Mouse (Mus musculus): ENCODE data around the gene Elmo3.

GRCm38 (mm10) chr8:105325641-105326093, 20.3 kb downstream of the Elmo3 start:
- TF ChIP-seq POLR2A (IDR thresholded peaks at IDR 0.05; ENCODE audit: low read depth, low read length), result no peak
- no peak for TF ChIP-seq CTCF (conservative IDR thresholded peaks at IDR 0.05; ENCODE audit: insufficient read depth, insufficient read length, low read depth, low read length)

Measured in kidney, adult 2 months (tissue).